Mouse (Mus musculus) kidney, adult 2 months (tissue): ENCODE measurements around the gene Cysrt1. TPM values are rescaled to one million over a fixed set of nuclear protein-coding genes. Genes with fewer than 3 reads are reported as not detected.

Experiments
- DNase-seq: peaks from one replicate; pipeline ENCODE4 v3.0.0; 2021
- H3K27ac ChIP-seq: fragments of 200-500 bp; 2 replicates; pipeline ENCODE4 v1.5.1; 2012; ENCODE audit warnings: low read depth, low read length, control low read depth, inconsistent platforms; ENCODE audit not compliant: insufficient read depth
- H3K27me3 ChIP-seq: fragments of 200-500 bp; replicated peaks from 2 replicates; pipeline ENCODE4 v1.6.1; 2012; ENCODE audit warnings: mild to moderate bottlenecking, moderate library complexity, low read length, inconsistent platforms; ENCODE audit not compliant: control insufficient read depth, insufficient read depth
- H3K36me3 ChIP-seq: fragments of 200-500 bp; 2 replicates; pipeline ENCODE4 v1.6.1; 2012; ENCODE audit warnings: mild to moderate bottlenecking, moderate library complexity, low read length, inconsistent platforms; ENCODE audit not compliant: control insufficient read depth, insufficient read depth
- H3K4me1 ChIP-seq: fragments of 200-500 bp; 2 replicates; pipeline ENCODE4 v1.6.1; 2011; ENCODE audit warnings: low read length; ENCODE audit not compliant: control insufficient read depth, insufficient read depth
- H3K4me3 ChIP-seq: fragments of 200-500 bp; 2 replicates; pipeline ENCODE4 v1.5.1; 2011; ENCODE audit warnings: mild to moderate bottlenecking, low read depth, low read length, control low read depth; ENCODE audit not compliant: insufficient read depth
- CTCF ChIP-seq: fragments of 200-500 bp; conservative IDR thresholded peaks from 2 replicates; pipeline ENCODE4 v1.5.1; 2011; ENCODE audit warnings: low read depth, mild to moderate bottlenecking, control low read depth, low read length, moderate library complexity, mixed read lengths; ENCODE audit not compliant: insufficient read depth, insufficient read length
- POLR2A ChIP-seq: fragments of 200-500 bp; IDR thresholded peaks from one replicate; pipeline ENCODE4 v1.6.1; 2011; ENCODE audit warnings: low read depth, low read length, control low read depth
- WGBS: fragments of 180-500 bp; shearing (Covaris S2); methylation state at CpG from one replicate; pipeline ENCODE4 v1.1.7; 2018; 5-methylcytosine and 5-hydroxymethylcytosine counted together
- polyA plus RNA-seq: library from polyadenylated mRNA; depleted of rRNA; stranded (reverse); fragments of >200 nt; gene quantifications from 2 replicates; pipeline ENCODE4 v1.2.3, GENCODE M21; 2012

The Cysrt1 gene
- polyA plus RNA-seq, 1 experiment, result 0.66 TPM

DNA sequence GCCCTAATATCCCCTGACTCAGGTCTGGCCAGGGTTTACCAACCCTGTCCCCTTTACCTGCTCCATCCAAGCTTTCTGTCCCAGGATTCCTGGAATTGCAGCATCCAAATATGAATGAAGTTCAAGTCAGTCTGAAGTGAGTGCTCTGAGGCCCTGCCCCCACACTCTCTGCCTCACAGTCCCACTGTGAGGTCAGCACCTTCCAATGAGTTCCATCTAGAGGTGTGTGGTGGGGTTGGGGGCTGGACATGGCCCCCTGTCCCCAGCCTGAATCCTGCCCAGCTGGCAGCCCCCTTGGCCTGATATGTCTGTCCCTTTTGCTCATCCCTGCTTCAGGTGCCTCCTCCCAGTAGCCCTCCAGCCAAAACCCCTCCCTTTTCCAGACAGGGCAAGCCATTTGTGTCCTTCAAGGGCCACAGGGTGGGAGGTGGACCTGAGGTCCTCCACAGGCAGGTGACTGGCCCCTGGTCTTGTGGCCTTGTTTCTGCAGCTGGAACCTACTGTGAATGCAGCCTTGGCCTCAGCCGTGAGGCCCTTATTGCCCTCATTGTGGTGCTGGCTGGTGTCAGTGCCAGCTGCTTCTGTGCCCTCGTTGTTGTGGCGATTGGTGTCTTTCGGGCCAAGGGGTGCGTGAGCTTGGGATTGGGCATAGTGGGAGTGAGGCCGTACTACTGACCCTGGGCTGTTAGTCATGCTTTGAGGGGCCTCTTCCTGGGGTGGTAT, 45.8 kb upstream of the Cysrt1 start, which contains the start of gene Tmem210:
Gene Tmem210, plus strand, starts transcription at position 219 of the 723 bp plus-strand sequence.
- DNase-seq, result no peak
- Histone ChIP-seq H3K27me3 (no peaks in the 10 kb centered on the region; the same call in 1 of the 2 replicates), H3K4me1 (peaks cover 8% of the 10 kb centered on the region), H3K27ac (peak within 1 kb of the TSS; percentile 63), H3K36me3 (no peaks in the 10 kb centered on the region; the same call in 1 of the 2 replicates), H3K4me3 (no peak within 1 kb of the TSS)
- 88% methylated on average over 6 of the region's 6 CpGs for WGBS
- TF ChIP-seq POLR2A (no peak), CTCF (no peak)

DNA sequence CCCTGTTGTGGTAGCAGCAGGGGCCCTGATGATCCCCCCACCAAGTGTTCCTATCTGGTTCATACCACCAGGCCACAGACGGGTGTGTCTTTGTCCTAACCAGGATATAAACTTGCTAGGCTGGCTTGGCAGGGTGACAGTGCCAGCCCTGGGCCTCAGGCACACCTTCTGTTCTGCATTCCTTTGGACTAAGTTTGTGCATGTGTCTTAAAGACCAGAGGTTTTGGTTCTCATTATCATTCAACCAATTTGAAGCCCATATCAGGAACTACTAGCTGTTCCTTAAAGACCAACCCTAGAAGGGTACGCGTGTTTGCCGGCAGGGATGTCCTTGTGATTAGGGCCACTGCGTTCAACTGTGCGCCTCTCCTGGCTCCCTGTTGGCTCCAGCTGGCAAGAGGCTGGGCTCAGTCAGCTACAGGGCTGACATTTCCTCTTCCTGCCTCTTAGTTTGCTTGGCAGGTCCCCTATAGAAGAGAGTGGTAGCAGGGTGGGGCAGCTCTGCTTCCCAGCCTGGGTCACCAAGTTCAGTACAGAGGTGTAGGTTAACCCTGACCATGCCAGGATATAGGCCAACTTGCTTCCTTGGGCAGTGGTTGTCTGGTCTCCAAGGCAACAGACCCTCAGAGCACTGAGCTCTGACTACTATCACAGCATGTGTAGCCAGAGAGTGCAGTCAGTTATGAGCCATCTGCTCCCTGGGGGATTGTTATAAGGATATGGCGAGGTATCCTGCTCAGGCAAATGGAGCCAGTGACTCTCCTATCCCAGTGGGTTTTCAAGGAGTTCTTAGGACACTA, 44.8 kb upstream of the Cysrt1 start:
- WGBS, result 27% methylated on average over 7 of the region's 7 CpGs

DNA sequence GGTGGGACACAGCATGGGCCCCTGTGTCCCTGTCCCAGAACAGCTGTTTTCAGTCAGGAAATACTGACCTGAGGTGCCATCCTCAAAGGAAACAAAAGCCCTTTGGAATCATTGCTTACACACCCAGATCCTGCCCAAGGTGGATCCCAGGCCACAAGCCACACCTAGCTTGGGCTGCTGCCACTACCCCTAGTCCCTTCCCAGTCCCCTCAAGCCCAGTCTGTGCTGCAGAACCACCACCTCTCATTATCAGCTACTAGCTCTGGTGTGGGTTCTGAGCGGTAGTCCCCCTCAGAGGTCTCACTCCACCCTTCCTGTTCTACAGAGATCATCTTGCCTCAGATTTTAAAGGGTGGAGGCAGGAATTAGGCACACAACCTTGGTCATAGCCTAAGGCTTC, 44.1 kb upstream of the Cysrt1 start:
- H3K27ac ChIP-seq, result peak overlapping the region; percentile 69
- 74% methylated on average over 1 of the region's 1 CpGs for WGBS

More for the DNA sequence above, 44.8 kb upstream of the Cysrt1 start:
- peak overlapping the region; percentile 69 for H3K27ac ChIP-seq
- peak; percentile 60 for DNase-seq
- no peaks in the 10 kb centered on the region; the same call in 1 of the 2 replicates for H3K27me3 ChIP-seq
- H3K4me1 ChIP-seq, result peaks cover 8% of the 10 kb centered on the region
- no peak for TF ChIP-seq CTCF
- TF ChIP-seq POLR2A, result no peak
- H3K4me3 ChIP-seq, result no peak overlapping the region
- H3K36me3 ChIP-seq, result no peaks in the 10 kb centered on the region; the same call in 1 of the 2 replicates

DNA sequence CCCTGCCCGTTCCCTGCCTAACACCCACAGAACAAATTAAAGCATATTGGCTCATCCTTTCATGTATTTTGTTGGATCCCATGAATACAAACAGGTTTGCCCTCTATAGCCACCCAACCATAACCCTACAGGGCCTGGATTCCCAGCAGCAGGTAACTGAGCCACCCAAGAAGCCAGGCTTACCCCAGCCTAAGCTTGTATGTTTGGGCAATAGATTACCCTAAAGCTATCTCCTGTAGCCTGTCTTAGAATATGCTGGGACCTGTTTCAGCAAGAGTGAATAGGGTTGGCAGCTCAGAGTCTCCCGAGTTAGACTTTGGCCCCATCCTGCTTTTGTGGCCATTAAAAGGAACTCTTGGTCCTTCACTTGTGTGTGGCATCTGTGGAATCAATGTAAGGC, 43.3 kb upstream of the Cysrt1 start:
- no peak overlapping the region for H3K27ac ChIP-seq
- no peaks in the 10 kb centered on the region for H3K27me3 ChIP-seq
- peaks cover 8% of the 10 kb centered on the region for H3K4me1 ChIP-seq
- 76% methylated on average over 2 of the region's 2 CpGs for WGBS
- no peaks in the 10 kb centered on the region; the same call in 1 of the 2 replicates for H3K36me3 ChIP-seq
- TF ChIP-seq POLR2A (no peak), CTCF (no peak)
- peak; percentile 27 for DNase-seq
- H3K4me3 ChIP-seq, result no peak overlapping the region

More for the DNA sequence above, 44.1 kb upstream of the Cysrt1 start:
- Histone ChIP-seq H3K27me3 (no peaks in the 10 kb centered on the region), H3K36me3 (no peaks in the 10 kb centered on the region; the same call in 1 of the 2 replicates), H3K4me1 (peaks cover 8% of the 10 kb centered on the region), H3K4me3 (no peak overlapping the region)
- no peak for DNase-seq
- no peak for TF ChIP-seq POLR2A

DNA sequence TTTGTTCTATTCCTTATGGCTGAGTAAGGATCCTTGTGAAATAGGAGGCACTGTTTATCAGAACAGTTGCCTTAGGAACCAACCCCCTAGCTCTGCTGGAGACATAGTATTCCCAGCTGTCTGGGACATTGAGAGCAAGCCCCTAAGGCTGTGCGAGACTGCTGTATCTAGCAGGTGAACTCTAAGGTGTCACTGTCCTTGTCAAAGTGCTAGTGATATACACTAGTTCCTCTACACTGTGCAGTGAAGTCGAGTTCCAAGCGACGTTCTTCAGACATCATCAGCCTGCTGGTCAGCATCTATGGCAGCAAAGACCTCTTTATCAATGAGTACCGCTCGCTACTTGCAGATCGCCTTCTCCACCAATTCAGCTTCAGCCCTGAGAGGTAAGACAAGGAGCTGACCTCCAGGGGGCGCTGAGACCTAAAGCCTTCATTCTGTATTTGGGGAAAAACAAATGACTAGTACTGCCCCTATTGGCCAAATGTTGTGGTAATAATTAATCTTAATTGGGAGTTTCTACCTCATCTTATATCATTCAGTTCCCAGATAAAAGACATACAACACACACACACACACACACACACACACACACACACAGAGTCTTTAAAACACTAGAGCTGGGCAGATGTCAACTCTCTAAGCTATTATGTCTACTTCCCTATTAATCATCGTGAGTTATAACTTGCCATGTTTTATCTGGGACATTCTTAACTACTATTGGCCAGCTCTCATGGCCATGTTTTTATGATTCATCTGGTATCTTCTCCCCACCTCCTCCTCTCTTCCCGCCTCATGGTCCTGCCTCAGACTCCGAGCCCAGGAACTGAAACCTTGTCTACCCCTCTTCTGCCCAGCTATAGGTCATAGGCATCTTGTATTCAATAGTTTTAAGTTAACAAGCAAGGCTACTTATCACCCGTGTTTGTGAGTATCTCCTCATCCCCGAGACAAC, 37.0 kb upstream of the Cysrt1 start:
- Histone ChIP-seq H3K36me3 (peaks cover 3% of the 10 kb centered on the region), H3K27me3 (no peaks in the 10 kb centered on the region), H3K27ac (no peak overlapping the region), H3K4me3 (no peak overlapping the region), H3K4me1 (no peaks in the 10 kb centered on the region)
- 62% methylated on average over 13 of the region's 13 CpGs for WGBS
- TF ChIP-seq POLR2A (no peak), CTCF (peak; percentile 84)
- peak; percentile 87 for DNase-seq

DNA sequence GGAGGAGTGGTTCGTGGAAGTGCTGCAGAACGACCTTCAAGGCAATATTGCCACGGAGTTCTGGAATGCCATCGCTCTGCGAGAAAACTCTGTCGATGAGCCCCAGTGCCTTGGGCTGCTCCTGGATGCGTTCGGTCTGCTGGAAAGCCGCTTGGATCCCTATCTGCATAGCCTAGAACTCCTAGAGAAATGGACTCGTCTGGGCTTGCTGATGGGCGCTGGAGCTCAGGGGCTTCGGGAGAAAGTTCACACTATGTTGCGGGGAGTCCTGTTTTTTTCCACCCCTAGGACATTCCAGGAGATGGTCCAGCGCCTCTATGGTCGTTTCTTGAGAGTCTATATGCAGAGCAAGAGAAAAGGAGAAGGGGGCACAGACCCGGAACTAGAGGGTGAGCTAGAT, 30.8 kb upstream of the Cysrt1 start:
- 26% methylated on average over 16 of the region's 16 CpGs for WGBS
- TF ChIP-seq CTCF, result no peak
- no peak for TF ChIP-seq POLR2A
- no peak for DNase-seq
- Histone ChIP-seq H3K27me3 (no peaks in the 10 kb centered on the region), H3K4me1 (peaks cover 10% of the 10 kb centered on the region; the same call in 1 of the 2 replicates), H3K27ac (no peak overlapping the region), H3K36me3 (no peaks in the 10 kb centered on the region; the same call in 1 of the 2 replicates), H3K4me3 (peak overlapping the region; percentile 85)
